Mouse (Mus musculus) ovary, adult 18-20 months (tissue): ENCODE data around the gene Klhl29.

ENCODE experiments used
- DNase-seq: peaks from one replicate; pipeline ENCODE4 v3.0.0; 2022; ENCODE audit warnings: low spot score, mixed read lengths

The Klhl29 gene

GRCm38 (mm10) chr12:5296422-5296821 is 79.1 kb downstream of the Klhl29 start:
- no peak for DNase-seq

GRCm38 (mm10) chr12:5292316-5292715 is 83.2 kb downstream of the Klhl29 start:
- no peak for DNase-seq

GRCm38 (mm10) chr12:5285579-5285978 is 89.9 kb downstream of the Klhl29 start:
- no peak for DNase-seq

- no peak for DNase-seq
Measured at GRCm38 (mm10) chr12:5284961-5285360, 90.5 kb downstream of the Klhl29 start.

- DNase-seq, result no peak
Measured at GRCm38 (mm10) chr12:5283654-5284053, 91.8 kb downstream of the Klhl29 start.

GRCm38 (mm10) chr12:5282611-5283010 is 92.9 kb downstream of the Klhl29 start:
- no peak for DNase-seq

- peak; percentile 6 for DNase-seq
Measured at GRCm38 (mm10) chr12:5279873-5280272, 95.6 kb downstream of the Klhl29 start.

- DNase-seq, result peak; percentile 9
Measured at GRCm38 (mm10) chr12:5277028-5277427, 98.5 kb downstream of the Klhl29 start.

GRCm38 (mm10) chr12:5275507-5275936 is 100.0 kb downstream of the Klhl29 start:
- no peak for DNase-seq

GRCm38 (mm10) chr12:5274519-5274944 is 101.0 kb downstream of the Klhl29 start:
- no peak for DNase-seq

- DNase-seq, result no peak
Measured at GRCm38 (mm10) chr12:5273316-5274047, 102.0 kb downstream of the Klhl29 start.

- no peak for DNase-seq
Measured at GRCm38 (mm10) chr12:5270527-5270926, 105.0 kb downstream of the Klhl29 start.

GRCm38 (mm10) chr12:5269936-5270335 is 105.5 kb downstream of the Klhl29 start:
- no peak for DNase-seq

- no peak for DNase-seq
Measured at GRCm38 (mm10) chr12:5269061-5269460, 106.4 kb downstream of the Klhl29 start.

- DNase-seq, result no peak
Measured at GRCm38 (mm10) chr12:5268188-5268612, 107.3 kb downstream of the Klhl29 start.

GRCm38 (mm10) chr12:5267271-5268187 is 108.0 kb downstream of the Klhl29 start:
- no peak for DNase-seq

GRCm38 (mm10) chr12:5266773-5267172 is 108.7 kb downstream of the Klhl29 start:
- DNase-seq, result no peak

- no peak for DNase-seq
Measured at GRCm38 (mm10) chr12:5261476-5261875, 114.0 kb downstream of the Klhl29 start.

GRCm38 (mm10) chr12:5258779-5259178 is 116.7 kb downstream of the Klhl29 start:
- no peak for DNase-seq

GRCm38 (mm10) chr12:5257174-5257573 is 118.3 kb downstream of the Klhl29 start:
- DNase-seq, result no peak

- no peak for DNase-seq
Measured at GRCm38 (mm10) chr12:5255079-5255478, 120.4 kb downstream of the Klhl29 start.

- no peak for DNase-seq
Measured at GRCm38 (mm10) chr12:5254246-5254982, 121.1 kb downstream of the Klhl29 start.
